Mouse (Mus musculus) cerebellum, postnatal 25 days (tissue): Measurements from ENCODE around the gene Nlrp5.
"Not testable (repeated sequence)": the region's sequence is repeated elsewhere in the genome, so short reads cannot be mapped to it uniquely, and the experiment has no call there.

Experiments
- DNase-seq, 2 experiments: peaks; one replicate each; pipeline ENCODE4 v3.0.0; 2021; ENCODE audit warnings: mixed read lengths in 2 of 2

Gene Nlrp5

DNA sequence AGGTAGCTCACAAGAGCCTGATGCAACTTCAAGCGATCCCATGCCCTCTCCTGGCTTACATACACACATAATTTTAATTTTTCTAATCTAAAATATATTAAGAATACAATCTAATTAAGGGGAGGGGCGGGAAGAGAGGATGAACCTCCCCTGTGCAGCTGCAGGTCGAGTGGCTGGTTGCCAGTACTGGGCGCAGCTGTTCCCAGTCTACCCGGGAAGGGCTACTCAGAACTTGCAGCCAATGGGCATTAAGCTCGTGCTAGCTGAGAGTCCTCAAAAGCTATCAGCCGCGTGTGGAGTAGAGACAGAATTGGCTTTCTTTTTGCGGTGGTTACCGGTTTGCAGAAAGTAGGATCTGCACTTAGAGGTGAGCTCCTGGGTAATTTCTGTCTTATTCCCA is at the start of gene Nlrp5:
Nlrp5 (plus strand) TSS at position 301 of the 400 bp plus-strand sequence.
- DNase-seq, result no peak

DNA sequence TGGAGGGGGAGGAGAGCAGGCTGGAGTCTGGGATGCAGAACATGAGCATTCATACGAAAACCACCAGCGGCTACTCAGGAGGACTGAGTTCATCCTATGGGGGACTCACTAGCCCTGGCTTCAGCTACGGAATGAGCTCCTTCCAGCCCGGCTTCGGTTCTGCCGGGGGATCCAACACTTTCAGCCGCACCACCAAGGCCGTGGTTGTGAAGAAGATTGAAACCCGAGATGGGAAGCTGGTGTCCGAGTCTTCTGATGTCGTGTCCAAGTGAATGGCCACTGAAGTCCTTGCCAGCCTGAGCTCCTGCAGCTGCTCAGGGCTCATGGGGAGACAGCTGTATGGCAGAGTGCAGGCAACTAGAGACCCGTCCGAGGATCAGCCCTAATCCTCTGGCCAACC is 27.4 kb upstream of the Nlrp5 start:
- not testable (repeated sequence) for DNase-seq

DNA sequence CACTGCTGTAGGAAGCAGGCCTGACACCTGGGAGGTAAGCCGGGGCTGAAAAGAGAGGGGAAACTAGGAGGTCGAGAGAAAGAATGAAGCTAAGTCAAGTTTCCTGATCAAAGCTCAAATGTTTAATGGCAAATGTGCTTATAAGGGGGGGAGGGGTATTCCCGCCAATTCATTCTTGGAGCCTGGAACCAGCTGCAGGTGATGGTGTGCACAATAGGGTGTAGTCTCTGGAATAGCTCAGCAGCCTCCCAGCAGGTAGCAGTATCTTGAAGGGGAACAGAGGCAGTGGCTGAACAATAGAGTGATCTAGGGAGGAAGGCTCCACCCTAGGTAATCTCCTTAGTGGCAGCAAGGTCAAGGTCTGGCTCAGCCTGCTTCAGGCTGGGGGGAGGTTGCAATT is 84.5 kb downstream of the Nlrp5 start:
- not testable (repeated sequence) for DNase-seq

DNA sequence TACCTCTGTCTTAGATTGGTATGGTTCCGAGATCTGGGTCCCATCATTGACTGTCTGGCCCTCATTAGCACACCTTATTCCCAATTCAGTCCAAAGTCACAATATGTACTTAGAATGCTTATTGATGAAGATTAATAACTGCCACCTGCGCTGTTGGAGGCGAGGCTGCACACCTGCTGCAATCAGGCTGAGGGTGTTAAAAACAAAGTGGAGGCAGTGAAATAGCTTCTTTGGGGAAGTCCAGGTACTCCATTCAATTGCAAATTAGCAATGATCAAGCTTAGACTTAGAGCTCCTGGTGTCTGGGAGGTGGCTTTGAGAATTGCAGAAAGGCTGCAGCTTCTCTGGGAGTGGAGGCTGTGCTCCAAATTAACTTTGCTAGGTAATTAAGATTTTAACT is 85.1 kb downstream of the Nlrp5 start:
- not testable (repeated sequence) for DNase-seq

DNA sequence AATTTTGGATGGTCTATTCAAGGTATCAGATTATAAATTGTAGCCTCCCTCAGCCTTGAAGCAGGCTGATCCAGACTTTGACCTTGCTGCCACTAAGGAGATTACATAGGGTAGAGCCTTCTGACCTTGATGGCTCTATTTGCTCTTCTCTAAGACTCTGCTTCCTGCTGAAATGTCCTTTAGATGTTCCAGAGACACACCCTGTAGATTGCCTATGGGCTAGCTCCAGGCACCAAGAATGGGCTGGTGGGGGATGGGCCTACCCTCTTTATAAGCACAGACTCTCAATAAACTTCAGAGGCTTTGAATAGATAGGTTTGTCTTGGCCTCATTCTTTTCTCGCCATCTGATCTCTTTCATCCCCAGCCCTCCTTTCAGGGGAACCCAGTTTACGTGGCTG is 87.2 kb downstream of the Nlrp5 start:
- not testable (repeated sequence) for DNase-seq
